Mouse (Mus musculus) midbrain, embryonic 15.5 days (tissue): Measurements from ENCODE around the gene Arhgdib. TPM values are rescaled to one million over a fixed set of nuclear protein-coding genes. Genes with fewer than 3 reads are reported as not detected.
A peak's percentile ranks its signal among the peaks of the same experiment; 100 is the strongest.

Source experiments
- ATAC-seq: fragments of 200-750 bp; cut with Nextera tagmentation; replicated peaks from 2 replicates; pipeline ENCODE4 v1.8.0; 2017; ENCODE audit warnings: moderate TSS enrichment
- H3K27ac ChIP-seq: fragments of 300-500 bp; sonication (generic); 2 replicates; pipeline ENCODE4 v1.5.1; 2015; ENCODE audit warnings: mild to moderate bottlenecking, inconsistent platforms
- H3K27me3 ChIP-seq: fragments of 300-500 bp; sonication (generic); replicated peaks from 2 replicates; pipeline ENCODE4 v1.6.1; 2015; ENCODE audit warnings: inconsistent platforms
- H3K36me3 ChIP-seq: fragments of 300-500 bp; sonication (generic); replicated peaks from 2 replicates; pipeline ENCODE4 v1.6.1; 2015; ENCODE audit warnings: inconsistent platforms
- H3K4me1 ChIP-seq: fragments of 300-500 bp; sonication (generic); 2 replicates; pipeline ENCODE4 v1.6.1; 2015; ENCODE audit warnings: inconsistent platforms
- H3K4me2 ChIP-seq: fragments of 300-500 bp; sonication (generic); 2 replicates; pipeline ENCODE4 v1.6.1; 2015; ENCODE audit warnings: inconsistent platforms, mild to moderate bottlenecking, moderate library complexity
- H3K4me3 ChIP-seq: fragments of 300-500 bp; sonication (generic); 2 replicates; pipeline ENCODE4 v1.5.1; 2015; ENCODE audit warnings: mild to moderate bottlenecking, inconsistent platforms
- H3K9ac ChIP-seq: fragments of 300-500 bp; sonication (generic); 2 replicates; pipeline ENCODE4 v1.6.1; 2015; ENCODE audit warnings: mild to moderate bottlenecking, inconsistent platforms
- H3K9me3 ChIP-seq: fragments of 300-500 bp; sonication (generic); 2 replicates; pipeline ENCODE4 v1.6.1; 2016; ENCODE audit warnings: inconsistent platforms
- WGBS: fragments of 180-500 bp; shearing (Covaris S2); methylation state at CpG from one replicate; pipeline ENCODE4 v1.1.7; 2015; ENCODE audit warnings: mixed read lengths; 5-methylcytosine and 5-hydroxymethylcytosine counted together
- polyA plus RNA-seq: library from polyadenylated mRNA; unstranded; fragments of >200 nt; fragmentation: Nextera tagmentation; extraction: Ambion mirVana; gene quantifications from 2 replicates; pipeline ENCODE4 v1.2.1, GENCODE M21; 2015

Gene Arhgdib
- polyA plus RNA-seq, 1 experiment from 2014 or later: 15.3 TPM

DNA sequence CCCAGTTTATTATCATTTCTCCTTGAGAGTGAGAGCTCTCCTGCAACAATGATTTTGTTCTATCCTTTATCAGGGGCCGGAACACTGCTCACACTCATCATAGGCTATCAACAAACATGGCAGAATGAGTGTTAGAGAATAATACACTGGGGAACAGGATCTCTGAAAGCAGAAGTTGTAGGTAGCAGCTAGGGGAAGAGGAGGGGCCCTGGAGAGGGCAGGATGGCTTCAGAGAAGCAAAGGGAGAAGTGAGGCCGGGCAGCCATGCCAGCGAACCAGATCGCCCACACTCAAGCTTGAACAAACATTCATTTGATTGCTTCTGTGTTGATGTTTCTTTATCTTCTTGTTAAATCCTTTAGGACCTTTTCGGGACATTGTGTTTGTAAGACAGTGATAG, 4.5 kb upstream of the Arhgdib start:
- Histone ChIP-seq H3K4me3 (no peak overlapping the region), H3K36me3 (no peaks in the 10 kb centered on the region), H3K4me1 (0 out of 2 replicates have a peak, but pooled peaks cover 2% of the 10 kb centered on the region), H3K27ac (no peak overlapping the region), H3K9me3 (no peaks in the 10 kb centered on the region), H3K4me2 (no peak overlapping the region), H3K9ac (no peak overlapping the region), H3K27me3 (no peaks in the 10 kb centered on the region)
- 86% methylated on average over 5 of the region's 5 CpGs for WGBS
- ATAC-seq: no peak

DNA sequence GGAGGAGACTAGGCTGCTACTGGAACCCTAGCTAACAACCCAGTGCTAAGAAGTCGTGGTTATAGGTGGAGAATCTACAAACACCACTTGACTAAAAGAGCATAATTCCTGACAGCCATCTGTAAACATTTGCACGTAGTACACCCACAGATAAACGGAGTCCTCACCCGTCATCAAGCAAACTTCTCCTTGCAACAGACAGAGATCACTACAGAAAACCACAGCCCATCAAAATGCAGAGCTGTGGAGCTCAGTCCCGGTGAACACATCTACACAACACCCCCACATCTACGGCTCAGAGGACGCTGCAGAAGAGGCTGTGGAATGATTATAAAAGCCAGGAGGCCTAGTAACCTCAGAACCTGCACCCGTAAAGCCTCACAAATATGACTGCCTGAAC, 2.8 kb upstream of the Arhgdib start:
- Histone ChIP-seq H3K9ac (no peak overlapping the region), H3K27me3 (no peaks in the 10 kb centered on the region), H3K36me3 (no peaks in the 10 kb centered on the region), H3K4me2 (no peak overlapping the region), H3K4me3 (no peak overlapping the region), H3K4me1 (0 out of 2 replicates have a peak, but pooled peaks cover 2% of the 10 kb centered on the region), H3K9me3 (no peaks in the 10 kb centered on the region), H3K27ac (no peak overlapping the region)
- no peak for ATAC-seq
- 90% methylated on average over 8 of the region's 8 CpGs for WGBS

DNA sequence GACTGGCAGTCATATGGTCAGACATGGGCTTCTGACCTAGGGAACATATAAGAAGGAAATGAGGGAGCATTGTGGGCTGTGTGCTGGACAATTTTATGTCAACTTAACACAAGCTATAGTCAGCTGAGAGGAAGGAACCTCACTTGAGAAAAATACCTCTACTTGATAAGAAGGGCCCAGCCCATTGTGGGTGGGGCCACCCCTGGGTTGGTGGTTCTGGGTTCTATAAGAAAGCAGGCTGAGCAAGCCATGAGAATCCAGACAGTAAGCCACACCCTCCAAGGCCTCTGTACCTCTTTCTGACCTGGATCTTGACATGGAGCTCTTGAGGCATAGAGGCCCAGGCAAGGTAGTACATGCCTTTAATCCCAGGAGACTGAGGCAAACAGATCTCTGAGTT, 1.7 kb upstream of the Arhgdib start:
- no peak for ATAC-seq
- Histone ChIP-seq H3K4me3 (no peak overlapping the region), H3K27ac (no peak overlapping the region), H3K4me2 (no peak overlapping the region), H3K36me3 (no peaks in the 10 kb centered on the region), H3K9ac (no peak overlapping the region), H3K9me3 (no peaks in the 10 kb centered on the region), H3K4me1 (0 out of 2 replicates have a peak, but pooled peaks cover 2% of the 10 kb centered on the region), H3K27me3 (no peaks in the 10 kb centered on the region)

DNA sequence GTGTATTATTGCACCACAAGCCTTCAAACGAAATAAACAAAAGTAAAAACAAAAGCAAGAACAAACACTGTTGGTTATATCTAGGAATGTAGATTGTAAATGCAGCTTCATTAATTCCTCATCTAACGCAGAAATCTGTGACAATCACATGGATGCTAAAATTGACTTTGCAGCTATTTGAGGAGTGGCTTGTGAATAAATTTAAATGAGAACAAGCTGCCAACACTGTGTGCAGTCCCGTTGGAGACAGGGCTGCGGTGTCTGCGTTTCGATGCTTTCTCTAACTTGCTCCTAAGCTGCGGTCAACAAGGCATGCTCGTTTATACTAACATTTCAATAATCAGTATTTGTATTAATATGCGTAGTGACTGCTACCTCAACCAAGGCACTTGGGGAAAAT, 581 bp upstream of the Arhgdib start:
- H3K9me3 ChIP-seq: no peaks in the 10 kb centered on the region
- no peak overlapping the region for H3K27ac ChIP-seq
- no peak for ATAC-seq
- 0 out of 2 replicates have a peak, but pooled peaks cover 2% of the 10 kb centered on the region for H3K4me1 ChIP-seq
- no peak overlapping the region for H3K4me2 ChIP-seq
- no peaks in the 10 kb centered on the region for H3K36me3 ChIP-seq
- no peak overlapping the region for H3K4me3 ChIP-seq
- H3K27me3 ChIP-seq: no peaks in the 10 kb centered on the region
- no peak overlapping the region for H3K9ac ChIP-seq
- WGBS: 81% methylated on average over 9 of the region's 9 CpGs

DNA sequence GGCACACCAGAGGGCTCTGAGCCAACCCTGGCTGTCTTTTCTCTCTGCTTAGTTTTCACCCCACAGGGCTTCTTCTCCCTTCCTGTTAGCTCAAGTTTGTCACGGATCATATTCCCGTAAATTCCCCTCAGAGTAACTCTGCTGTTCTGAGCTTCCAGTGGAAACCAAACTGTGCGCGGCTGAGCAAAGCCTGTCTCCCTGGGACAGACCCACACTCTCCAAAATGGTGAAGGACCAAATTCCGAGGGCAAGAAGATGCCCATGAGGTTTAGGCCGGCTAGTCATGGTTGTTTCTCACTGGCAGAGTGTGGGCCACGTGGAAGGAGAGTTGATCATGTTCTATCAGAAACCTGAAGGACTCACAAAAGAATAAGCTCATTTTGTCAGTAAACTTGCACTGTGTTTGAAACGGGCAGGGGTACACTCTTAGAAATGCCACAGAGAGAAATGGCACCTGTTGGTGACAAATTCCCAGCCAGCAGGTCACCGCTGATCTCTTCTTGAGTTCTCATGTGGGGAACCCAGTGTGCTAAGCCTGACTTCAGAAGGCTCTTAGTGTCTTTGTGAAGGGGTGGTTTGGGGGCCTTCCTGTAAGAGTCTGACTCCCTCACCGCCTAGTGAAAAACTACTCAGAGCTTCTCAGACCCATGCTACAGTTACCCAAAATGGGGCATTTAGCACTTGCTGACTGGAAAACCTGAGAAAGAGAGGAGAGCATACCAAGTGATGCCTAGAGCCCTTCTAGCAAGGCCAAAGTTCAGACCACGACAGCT, 1.3 kb downstream of the Arhgdib start:
- H3K27ac ChIP-seq: no peak overlapping the region
- H3K27me3 ChIP-seq: no peaks in the 10 kb centered on the region
- no peaks in the 10 kb centered on the region for H3K36me3 ChIP-seq
- no peaks in the 10 kb centered on the region for H3K9me3 ChIP-seq
- no peak overlapping the region for H3K4me3 ChIP-seq
- no peaks in the 10 kb centered on the region for H3K4me1 ChIP-seq
- 79% methylated on average over 11 of the region's 11 CpGs for WGBS
- ATAC-seq: no peak
- no peak overlapping the region for H3K9ac ChIP-seq
- no peak overlapping the region for H3K4me2 ChIP-seq

DNA sequence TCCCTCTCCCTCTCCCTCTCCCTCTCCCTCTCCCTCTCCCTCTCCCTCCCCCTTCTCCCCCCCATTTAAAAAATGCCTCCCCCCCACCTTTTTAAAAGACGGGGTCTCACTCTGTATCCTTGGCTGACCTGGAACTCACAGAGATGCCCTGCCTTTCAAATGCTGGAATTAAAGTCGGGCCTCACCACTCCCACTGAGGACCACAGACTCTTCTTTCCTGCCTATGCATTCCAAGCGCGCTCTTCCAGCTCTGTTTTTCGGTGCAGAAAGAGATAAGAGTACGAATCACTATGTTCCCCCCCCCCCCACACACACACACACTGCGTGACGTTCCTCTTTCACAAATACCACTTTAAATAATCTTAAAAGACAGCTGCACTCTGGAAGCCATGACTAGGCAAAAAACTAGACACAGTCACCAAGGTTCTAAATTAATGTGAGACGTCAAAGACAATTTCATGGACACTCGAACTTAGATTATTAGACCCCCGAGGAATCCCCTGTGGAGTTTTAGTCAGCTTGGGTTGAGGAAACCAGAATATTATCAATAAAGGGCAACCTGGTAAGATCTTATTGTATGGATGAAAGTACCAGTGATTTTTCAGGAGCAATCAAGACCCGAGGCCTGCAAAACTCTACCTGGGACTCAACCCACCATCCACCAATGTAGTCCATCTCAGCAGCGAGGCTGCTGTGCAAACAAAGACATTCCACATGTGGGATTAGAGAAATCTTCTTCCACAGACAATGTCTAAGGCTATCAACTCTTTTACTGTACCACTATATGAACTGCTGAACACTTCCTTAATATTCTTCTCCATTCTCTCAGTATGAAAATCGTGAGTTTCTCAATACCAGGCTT, 2.1 kb downstream of the Arhgdib start:
- H3K36me3 ChIP-seq: no peaks in the 10 kb centered on the region
- H3K9me3 ChIP-seq: no peaks in the 10 kb centered on the region
- H3K27ac ChIP-seq: no peak overlapping the region
- no peaks in the 10 kb centered on the region for H3K27me3 ChIP-seq
- H3K9ac ChIP-seq: no peak overlapping the region
- no peaks in the 10 kb centered on the region; the same call in 1 of the 2 replicates for H3K4me1 ChIP-seq
- no peak for ATAC-seq
- WGBS: 67% methylated on average over 14 of the region's 14 CpGs
- no peak overlapping the region for H3K4me2 ChIP-seq
- no peak overlapping the region for H3K4me3 ChIP-seq

DNA sequence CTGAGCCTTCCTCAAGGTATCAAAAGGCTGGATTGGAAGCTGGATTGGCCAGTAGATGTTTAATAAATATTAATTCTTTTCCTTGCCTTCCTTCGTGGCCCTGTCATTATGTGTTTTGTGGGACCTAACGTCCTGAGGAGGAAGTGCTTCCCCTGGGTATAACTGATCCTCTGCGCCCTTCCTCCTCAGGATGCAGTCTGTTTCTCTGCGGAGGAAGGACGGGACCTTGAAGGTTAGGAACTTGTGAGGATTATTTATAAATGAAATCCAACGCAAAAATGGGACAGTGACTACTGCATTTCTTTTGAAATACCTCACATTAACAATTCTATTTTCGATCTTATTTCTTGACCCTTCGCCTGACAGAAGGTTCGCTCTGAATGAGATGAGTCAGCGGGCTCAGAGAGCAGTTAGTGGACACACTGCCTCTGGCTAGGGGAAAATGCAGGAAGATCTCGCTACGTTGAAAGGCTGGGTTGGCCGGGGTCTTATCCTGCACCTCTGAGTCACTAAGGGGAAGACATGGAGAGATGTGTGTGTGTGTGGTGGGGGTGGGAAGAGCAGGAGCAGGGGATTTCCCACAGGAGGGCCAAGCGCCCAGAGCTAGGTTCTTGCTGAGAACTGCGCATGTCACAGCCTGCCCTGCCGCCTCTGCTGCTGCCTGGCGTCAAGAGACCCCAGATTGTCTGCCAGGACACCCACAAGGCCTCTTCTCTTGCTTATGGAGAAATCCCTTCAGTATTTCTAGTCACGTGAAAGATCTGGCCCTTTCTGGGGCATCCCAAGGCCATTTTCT, 3.2 kb downstream of the Arhgdib start:
- H3K27me3 ChIP-seq: no peaks in the 10 kb centered on the region
- H3K36me3 ChIP-seq: no peaks in the 10 kb centered on the region
- no peak for ATAC-seq
- H3K4me3 ChIP-seq: no peak overlapping the region
- no peak overlapping the region for H3K9ac ChIP-seq
- no peak overlapping the region for H3K27ac ChIP-seq
- H3K9me3 ChIP-seq: no peaks in the 10 kb centered on the region
- H3K4me2 ChIP-seq: no peak overlapping the region
- H3K4me1 ChIP-seq: no peaks in the 10 kb centered on the region; the same call in 1 of the 2 replicates
- 83% methylated on average over 18 of the region's 18 CpGs for WGBS

DNA sequence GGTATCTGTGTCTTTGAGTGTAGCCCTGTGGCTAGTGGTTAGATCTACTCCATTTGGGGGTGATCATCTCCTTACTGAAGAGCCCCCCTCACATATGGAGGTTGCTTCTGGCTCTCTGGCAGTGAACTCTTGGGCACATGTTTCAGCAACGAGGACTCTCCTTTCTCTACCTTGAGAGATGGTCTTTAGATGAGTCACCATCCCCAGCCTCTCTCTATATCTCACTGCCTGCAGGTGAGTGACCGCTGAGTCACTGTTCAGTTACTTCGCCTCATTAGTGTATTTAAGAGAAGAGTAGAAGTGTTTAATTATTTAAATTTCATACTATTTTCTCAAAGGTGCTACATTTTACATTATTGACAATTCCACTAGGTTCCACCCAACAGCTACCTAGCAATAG, 4.6 kb downstream of the Arhgdib start:
- Histone ChIP-seq H3K4me1 (no peaks in the 10 kb centered on the region; the same call in 1 of the 2 replicates), H3K9me3 (no peaks in the 10 kb centered on the region), H3K4me3 (no peak overlapping the region), H3K27ac (no peak overlapping the region), H3K36me3 (no peaks in the 10 kb centered on the region), H3K27me3 (no peaks in the 10 kb centered on the region), H3K9ac (no peak overlapping the region), H3K4me2 (no peak overlapping the region)
- 88% methylated on average over 3 of the region's 3 CpGs for WGBS
- no peak for ATAC-seq

DNA sequence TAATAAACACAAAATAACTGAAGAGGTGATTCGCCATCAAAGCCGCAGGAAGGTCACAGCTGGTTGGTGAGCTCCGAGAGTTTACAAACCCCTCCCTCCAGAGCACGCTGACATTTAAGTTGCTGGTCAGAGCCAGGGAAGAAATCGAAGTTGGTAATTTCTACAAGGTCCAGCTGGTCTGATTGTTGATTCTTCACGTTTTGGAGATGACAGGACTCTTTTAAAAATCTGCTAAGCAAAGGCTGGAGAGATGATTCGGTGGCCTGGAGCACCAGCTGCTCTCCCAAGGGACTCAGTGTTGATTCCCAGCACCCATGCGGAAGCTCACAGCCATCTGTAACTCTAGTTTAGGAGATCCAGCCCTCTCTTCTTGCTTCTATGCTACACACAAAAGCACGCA, 5.3 kb downstream of the Arhgdib start:
- no peak overlapping the region for H3K27ac ChIP-seq
- 89% methylated on average over 9 of the region's 9 CpGs for WGBS
- H3K9me3 ChIP-seq: no peaks in the 10 kb centered on the region
- H3K4me1 ChIP-seq: no peaks in the 10 kb centered on the region; the same call in 1 of the 2 replicates
- no peak overlapping the region for H3K4me2 ChIP-seq
- no peaks in the 10 kb centered on the region for H3K36me3 ChIP-seq
- no peak for ATAC-seq
- H3K9ac ChIP-seq: no peak overlapping the region
- no peaks in the 10 kb centered on the region for H3K27me3 ChIP-seq
- no peak overlapping the region for H3K4me3 ChIP-seq

DNA sequence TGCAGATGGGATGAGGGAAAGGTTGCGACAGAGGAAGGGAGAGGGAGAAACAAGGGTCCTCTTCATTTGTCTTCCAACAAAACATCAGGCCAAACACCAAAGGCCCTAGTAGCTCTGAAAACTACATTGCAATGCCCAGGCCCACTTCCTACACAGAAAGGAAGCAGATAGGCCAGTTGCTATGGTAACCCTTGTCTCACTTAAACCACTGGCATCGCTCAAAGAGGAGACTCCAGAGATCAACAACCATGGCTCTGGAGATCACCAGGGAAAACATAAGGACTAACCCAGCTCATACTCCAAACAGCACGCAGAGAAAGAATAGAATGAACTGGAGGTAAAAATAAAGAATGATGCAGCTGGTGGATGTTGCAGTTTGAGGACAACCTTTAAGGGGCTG, 6.5 kb downstream of the Arhgdib start:
- no peak overlapping the region for H3K9ac ChIP-seq
- no peaks in the 10 kb centered on the region for H3K36me3 ChIP-seq
- peak overlapping the region; percentile 6; the same call in 1 of the 2 replicates for H3K27ac ChIP-seq
- no peaks in the 10 kb centered on the region for H3K27me3 ChIP-seq
- 61% methylated on average over 3 of the region's 3 CpGs for WGBS
- peak; percentile 76; the same call in 1 of the 2 replicates for ATAC-seq
- no peak overlapping the region for H3K4me2 ChIP-seq
- no peaks in the 10 kb centered on the region for H3K9me3 ChIP-seq
- no peaks in the 10 kb centered on the region; the same call in 1 of the 2 replicates for H3K4me1 ChIP-seq
- no peak overlapping the region for H3K4me3 ChIP-seq

DNA sequence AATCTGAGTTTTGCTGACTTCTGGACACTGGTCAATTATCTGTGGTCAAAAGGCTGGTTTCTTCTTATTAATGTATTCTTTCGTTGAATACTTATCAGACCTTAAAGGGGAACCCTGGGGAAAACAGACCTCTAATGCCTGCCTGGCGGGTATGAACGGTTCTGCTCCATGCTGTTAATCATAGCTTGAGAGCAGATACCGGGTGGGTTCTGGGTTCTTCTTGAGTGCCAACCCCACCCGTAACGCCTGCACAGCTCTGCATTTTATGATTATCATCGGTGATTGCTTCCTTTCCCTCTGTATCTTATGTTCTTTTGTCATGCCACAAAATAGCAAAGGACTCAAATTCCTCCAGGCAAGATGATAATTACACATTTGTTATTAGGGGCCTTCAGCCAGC, 7.6 kb downstream of the Arhgdib start:
- Histone ChIP-seq H3K36me3 (no peaks in the 10 kb centered on the region), H3K4me2 (no peak overlapping the region), H3K27me3 (no peaks in the 10 kb centered on the region), H3K9ac (no peak overlapping the region), H3K4me3 (no peak overlapping the region), H3K27ac (no peak overlapping the region), H3K4me1 (no peaks in the 10 kb centered on the region; the same call in 1 of the 2 replicates), H3K9me3 (no peaks in the 10 kb centered on the region)
- 66% methylated on average over 7 of the region's 7 CpGs for WGBS
- no peak for ATAC-seq

DNA sequence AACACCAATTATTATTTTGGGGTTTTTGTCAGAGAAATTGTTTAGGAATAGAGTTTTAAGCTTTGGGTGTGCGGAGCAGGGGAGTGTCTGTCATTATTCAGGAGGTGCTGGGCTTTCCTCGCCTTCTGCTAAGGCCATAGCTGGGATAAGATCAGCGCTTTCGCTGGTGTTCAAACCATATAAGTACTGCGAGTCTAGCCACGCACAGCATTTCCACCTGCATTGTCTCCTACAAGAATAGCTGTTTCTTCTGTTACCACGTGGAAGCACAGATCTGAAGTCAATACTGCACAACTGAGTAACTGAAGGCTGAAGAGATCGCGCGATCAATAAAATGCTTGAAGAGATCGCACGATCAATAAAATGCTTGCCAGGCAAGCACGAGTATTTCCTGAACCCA, 10.5 kb downstream of the Arhgdib start:
- no peak for ATAC-seq
- WGBS: 83% methylated on average over 13 of the region's 13 CpGs
- Histone ChIP-seq H3K27me3 (no peaks in the 10 kb centered on the region), H3K4me2 (no peak overlapping the region), H3K4me3 (no peak overlapping the region), H3K9ac (no peak overlapping the region), H3K36me3 (no peaks in the 10 kb centered on the region), H3K9me3 (no peaks in the 10 kb centered on the region), H3K4me1 (no peaks in the 10 kb centered on the region; the same call in 1 of the 2 replicates), H3K27ac (0 out of 2 replicates have a peak overlapping the region, but pooled peaks have one; percentile 7)
